ENCODE assay signal across 17 mouse cellular contexts in genomic region chr15:19356322-19356721, GRCm38 (mm10).
"Had no signal": no experiment of that assay in that cellular context is flagged by ENCODE, and none has a peak within 500 bp of the region (broad histone marks: within the 10 kb centered on the region; RNA-seq: fewer than 3 reads in every experiment).

No protein-coding gene starts in this region.

- H3K4me2 ChIP-seq: limb, embryonic 12.5 days; limb, embryonic 15.5 days; liver, embryonic 11.5 days; lung, embryonic 14.5 days; midbrain, embryonic 12.5 days; midbrain, embryonic 15.5 days; neural tube, embryonic 12.5 days; neural tube, embryonic 15.5 days had no signal

- DNase-seq: kidney, adult 9 months; kidney, postnatal 36 days; left cerebral cortex, postnatal 4 days; liver, postnatal 0 days; lung, embryonic 14.5 days; thymus, adult 18-20 months; thymus, postnatal 4 days had no signal

- H3K27ac ChIP-seq: limb, embryonic 12.5 days; limb, embryonic 15.5 days; liver, embryonic 14.5 days; macrophage; midbrain, embryonic 12.5 days; midbrain, embryonic 15.5 days; neural tube, embryonic 12.5 days; neural tube, embryonic 15.5 days had no signal

- H3K9me3 ChIP-seq: limb, embryonic 12.5 days; limb, embryonic 15.5 days; midbrain, embryonic 12.5 days; midbrain, embryonic 15.5 days; neural tube, embryonic 12.5 days; neural tube, embryonic 15.5 days had no signal

- H3K36me3 ChIP-seq: limb, embryonic 12.5 days; limb, embryonic 15.5 days; midbrain, embryonic 12.5 days; midbrain, embryonic 15.5 days; neural tube, embryonic 12.5 days; neural tube, embryonic 15.5 days had no signal

- H3K4me3 ChIP-seq: limb, embryonic 12.5 days; limb, embryonic 15.5 days; midbrain, embryonic 12.5 days; midbrain, embryonic 15.5 days; neural tube, embryonic 12.5 days; neural tube, embryonic 15.5 days had no signal

- H3K27me3 ChIP-seq: limb, embryonic 12.5 days; limb, embryonic 15.5 days; midbrain, embryonic 12.5 days; midbrain, embryonic 15.5 days; neural tube, embryonic 12.5 days; neural tube, embryonic 15.5 days had no signal

- H3K4me1 ChIP-seq: limb, embryonic 12.5 days; limb, embryonic 15.5 days; midbrain, embryonic 12.5 days; midbrain, embryonic 15.5 days; neural tube, embryonic 12.5 days; neural tube, embryonic 15.5 days had no signal

- ATAC-seq: liver, postnatal 0 days; lung, postnatal 0 days; midbrain, embryonic 15.5 days had no signal

- H3K9ac ChIP-seq: limb, embryonic 12.5 days; limb, embryonic 15.5 days; liver, embryonic 14.5 days; liver, postnatal 0 days; lung, embryonic 14.5 days; midbrain, embryonic 12.5 days; midbrain, embryonic 15.5 days; neural tube, embryonic 12.5 days; neural tube, embryonic 15.5 days had no signal
